Mouse (Mus musculus) heart, adult 2 months (tissue): ENCODE data around the gene Ube2s. TPM values are rescaled to one million over a fixed set of nuclear protein-coding genes. Genes with fewer than 3 reads are reported as not detected.

Experiments used
- DNase-seq, 2 experiments: peaks; one replicate each; pipeline ENCODE4 v3.0.0; 2021
- H3K27ac ChIP-seq: fragments of 200-600 bp; 2 replicates; pipeline ENCODE4 v1.8.1; 2022
- H3K27me3 ChIP-seq: fragments of 200-500 bp; 2 replicates; pipeline ENCODE4 v1.6.1; 2012; ENCODE audit warnings: mild to moderate bottlenecking, low read length, inconsistent platforms, mixed read lengths; ENCODE audit not compliant: control insufficient read depth, insufficient read depth
- H3K36me3 ChIP-seq: fragments of 200-500 bp; 2 replicates; pipeline ENCODE4 v1.6.1; 2012; ENCODE audit warnings: low read length, inconsistent platforms; ENCODE audit not compliant: control insufficient read depth, insufficient read depth
- H3K4me1 ChIP-seq: fragments of 200-500 bp; 2 replicates; pipeline ENCODE4 v1.6.1; 2011; ENCODE audit warnings: low read length; ENCODE audit not compliant: control insufficient read depth, insufficient read depth
- H3K4me3 ChIP-seq: fragments of 200-600 bp; 2 replicates; pipeline ENCODE4 v1.8.1; 2022
- H3K79me2 ChIP-seq: fragments of 200-500 bp; replicated peaks from 2 replicates; pipeline ENCODE4 v1.6.1; 2012; ENCODE audit warnings: mild to moderate bottlenecking, inconsistent platforms, low read length, moderate library complexity, mixed read lengths; ENCODE audit not compliant: control insufficient read depth, insufficient read depth
- H3K9ac ChIP-seq: fragments of 200-500 bp; 2 replicates; pipeline ENCODE4 v1.6.1; 2012; ENCODE audit warnings: low read depth, mild to moderate bottlenecking, control low read depth, inconsistent platforms, low read length, mixed read lengths
- CTCF ChIP-seq: fragments of 200-600 bp; IDR thresholded peaks from 2 replicates; pipeline ENCODE4 v1.8.1; 2022; ENCODE audit warnings: antibody characterized with exemption, mild to moderate bottlenecking, moderate library complexity
- EP300 ChIP-seq: fragments of 200-500 bp; IDR thresholded peaks from 2 replicates; pipeline ENCODE4 v1.6.1; 2011; ENCODE audit warnings: low read depth, low read length, control low read depth; ENCODE audit not compliant: insufficient read depth
- POLR2A ChIP-seq: fragments of 200-500 bp; IDR thresholded peaks from 2 replicates; pipeline ENCODE4 v1.6.1; 2011; ENCODE audit warnings: mild to moderate bottlenecking, low read depth, low read length, control low read depth; ENCODE audit not compliant: insufficient read depth
- whole genome bisulfite sequencing: fragments of 180-500 bp; shearing (Covaris S2); methylation state at CpG from one replicate; pipeline ENCODE4 v1.1.7; 2018; 5-methylcytosine and 5-hydroxymethylcytosine counted together
- intact Hi-C: fragments of 180-260 bp; cut with DNase I; formaldehyde crosslinking; loops from one replicate; pipeline ENCODE4 v1.15.1; 2025
- polyA plus RNA-seq: library from polyadenylated mRNA; depleted of rRNA; stranded (reverse); fragments of >200 nt; gene quantifications from 2 replicates; pipeline ENCODE4 v1.2.3, GENCODE M21; 2012
- total RNA-seq, 2 experiments: library from RNA; stranded (reverse); gene quantifications; 2 replicates each; pipeline ENCODE4 v1.2.3; 2021

The Ube2s gene
- total and polyA plus RNA-seq, 3 experiments: 85.1 to 167 (median 99.1) TPM

DNA sequence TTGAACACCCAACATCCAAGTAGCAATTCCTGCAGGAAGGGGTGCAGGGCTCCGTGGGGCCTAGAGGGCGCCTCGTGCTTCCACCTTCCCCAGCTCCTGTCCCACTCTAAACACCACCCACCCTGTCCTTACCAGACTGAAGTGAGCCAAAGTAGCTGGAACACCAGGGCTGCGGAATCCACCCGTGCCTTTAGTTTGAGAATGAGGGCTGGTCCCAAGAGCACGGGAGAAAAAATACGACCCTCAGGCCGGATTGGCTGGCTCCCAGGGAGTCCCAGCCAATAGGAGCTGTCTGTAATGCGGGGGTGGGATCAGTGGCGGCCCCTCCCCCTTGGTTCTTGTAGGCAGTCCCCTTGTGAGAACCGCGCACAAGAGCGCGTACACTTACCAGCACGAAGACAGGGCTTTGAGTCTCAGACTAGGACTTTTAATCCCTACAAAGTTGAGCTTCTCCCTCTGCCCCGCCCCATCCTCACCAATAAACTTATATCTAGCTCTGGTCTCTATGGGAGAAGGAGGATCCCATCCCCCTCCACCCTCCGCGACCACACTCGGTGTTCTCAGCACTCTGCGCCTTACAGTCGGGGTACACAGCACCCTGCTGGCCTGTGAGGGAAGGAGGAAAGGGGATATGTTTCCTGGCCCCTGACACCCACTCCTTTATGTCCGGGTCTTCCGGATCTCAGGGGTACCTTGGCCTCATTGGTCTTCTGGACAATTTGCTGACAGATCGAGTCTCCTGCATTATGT is 59.4 kb downstream of the Ube2s start, which contains the start of gene Cox6b2:
Gene Cox6b2 (minus strand): TSS at position 274 of the 750 bp plus-strand sequence.
- H3K4me1 ChIP-seq: no peaks in the 10 kb centered on the region
- TF ChIP-seq POLR2A: no peak
- TF ChIP-seq CTCF: no peak
- TF ChIP-seq EP300: no peak
- DNase-seq: peak; percentile 56 to 66
- WGBS: 9% methylated on average over 24 of the region's 24 CpGs
- intact Hi-C loops: no loop called here
- H3K27me3 ChIP-seq: no peaks in the 10 kb centered on the region
- no peak within 1 kb of the TSS for H3K4me3 ChIP-seq
- H3K79me2 ChIP-seq: no peaks in the 10 kb centered on the region
- no peak within 1 kb of the TSS for H3K9ac ChIP-seq
- no peak within 1 kb of the TSS for H3K27ac ChIP-seq
- no peaks in the 10 kb centered on the region for H3K36me3 ChIP-seq

DNA sequence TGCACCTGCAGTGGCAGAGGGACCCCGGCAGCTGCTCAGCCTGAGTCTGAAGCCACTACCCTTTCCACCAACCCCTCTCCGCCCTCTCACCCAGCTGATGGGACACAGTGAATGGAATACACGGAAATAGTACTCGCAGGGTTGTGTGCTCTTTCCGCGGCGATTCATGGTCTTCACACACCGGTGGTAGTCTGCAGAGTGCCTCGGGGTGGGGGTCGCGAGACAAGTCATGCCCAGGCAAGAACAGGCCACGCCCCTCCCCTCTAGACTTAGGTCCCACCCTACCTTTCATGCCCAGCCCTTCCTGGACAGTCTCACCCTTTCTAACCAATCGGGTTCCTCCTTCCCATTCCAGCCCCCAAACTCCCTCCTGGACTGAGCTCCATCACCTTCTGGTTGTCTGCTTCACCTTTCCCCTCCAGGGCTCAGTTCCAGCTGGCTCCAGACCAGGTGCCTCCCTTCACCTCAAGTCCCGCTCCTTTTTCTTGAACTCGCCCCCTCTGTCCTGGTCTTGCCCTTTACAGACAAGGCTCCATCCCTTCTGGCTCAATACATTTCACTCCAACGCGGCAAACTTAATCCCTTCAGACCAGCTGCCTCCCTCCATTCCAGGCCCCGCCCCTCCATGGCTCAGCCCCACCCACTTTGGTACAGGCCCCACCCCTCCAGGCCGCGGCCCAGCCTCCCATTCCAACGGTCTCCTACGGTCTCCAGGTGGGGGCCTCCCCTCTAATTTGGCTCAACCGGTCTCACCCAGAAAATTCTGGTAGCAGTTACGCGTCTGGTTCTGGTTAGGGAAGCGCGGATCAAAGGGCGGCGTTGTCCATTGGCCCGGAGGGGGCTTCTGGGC is 60.2 kb downstream of the Ube2s start:
- no peak for DNase-seq
- Histone ChIP-seq H3K79me2 (no peaks in the 10 kb centered on the region), H3K36me3 (no peaks in the 10 kb centered on the region), H3K9ac (no peak overlapping the region), H3K27ac (no peak overlapping the region), H3K4me3 (no peak overlapping the region), H3K4me1 (no peaks in the 10 kb centered on the region), H3K27me3 (no peaks in the 10 kb centered on the region)
- intact Hi-C loops: no loop called here
- no peak for TF ChIP-seq EP300
- no peak for TF ChIP-seq CTCF
- no peak for TF ChIP-seq POLR2A
- 4% methylated on average over 30 of the region's 30 CpGs for WGBS

DNA sequence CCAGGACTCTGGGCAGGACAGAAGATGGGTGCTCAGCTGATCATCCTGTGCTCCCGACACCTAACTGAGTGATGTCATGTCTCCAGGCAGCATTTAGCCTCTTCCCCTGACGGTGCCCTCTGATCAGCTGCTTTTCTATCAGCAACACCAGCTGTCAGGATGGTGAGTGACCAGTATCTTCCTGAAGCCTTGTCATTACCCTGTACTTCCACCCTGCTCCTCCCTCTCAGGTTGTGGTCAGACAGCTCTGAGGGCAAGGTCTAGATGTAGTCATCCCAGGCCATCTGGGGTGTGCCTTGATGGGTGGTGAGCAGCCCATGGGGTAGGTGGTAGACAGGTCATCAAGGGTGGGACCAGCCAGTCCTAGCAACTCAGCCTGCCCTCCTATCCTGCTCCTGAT is 63.2 kb downstream of the Ube2s start:
- no peak overlapping the region for H3K9ac ChIP-seq
- no peak for TF ChIP-seq CTCF
- TF ChIP-seq EP300: no peak
- no peak for TF ChIP-seq POLR2A
- no peaks in the 10 kb centered on the region for H3K4me1 ChIP-seq
- WGBS: 84% methylated on average over 2 of the region's 2 CpGs
- no peaks in the 10 kb centered on the region for H3K36me3 ChIP-seq
- no peak overlapping the region for H3K4me3 ChIP-seq
- no peaks in the 10 kb centered on the region for H3K79me2 ChIP-seq
- no peak for DNase-seq
- H3K27ac ChIP-seq: no peak overlapping the region
- no peaks in the 10 kb centered on the region for H3K27me3 ChIP-seq
- intact Hi-C loops: no loop called here

DNA sequence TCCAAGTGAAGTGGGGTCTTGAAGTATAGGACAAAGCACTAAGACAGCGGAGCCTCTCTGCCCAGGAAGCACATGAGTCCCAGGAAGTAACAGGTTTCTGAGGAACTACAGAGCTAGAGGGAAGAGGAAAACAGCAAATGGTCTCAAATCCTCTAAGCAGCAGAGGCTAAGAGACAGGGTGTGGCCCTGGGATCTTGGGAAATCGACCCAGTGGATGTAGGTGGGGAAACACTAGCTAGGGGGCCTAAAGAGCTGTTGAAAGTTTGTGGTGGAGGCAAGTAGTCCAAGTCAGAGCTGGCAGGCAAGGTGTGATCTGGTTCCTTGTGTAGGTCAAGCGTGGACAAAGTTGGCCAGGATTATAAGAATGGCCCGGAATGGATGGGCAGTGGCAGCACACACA is 64.1 kb downstream of the Ube2s start:
- WGBS: 69% methylated on average over 4 of the region's 4 CpGs
- Histone ChIP-seq H3K27me3 (no peaks in the 10 kb centered on the region), H3K79me2 (no peaks in the 10 kb centered on the region), H3K36me3 (no peaks in the 10 kb centered on the region), H3K4me3 (no peak overlapping the region), H3K4me1 (no peaks in the 10 kb centered on the region), H3K27ac (no peak overlapping the region), H3K9ac (no peak overlapping the region)
- TF ChIP-seq CTCF (no peak), POLR2A (no peak), EP300 (no peak)
- intact Hi-C loops: no loop called here
- no peak for DNase-seq

DNA sequence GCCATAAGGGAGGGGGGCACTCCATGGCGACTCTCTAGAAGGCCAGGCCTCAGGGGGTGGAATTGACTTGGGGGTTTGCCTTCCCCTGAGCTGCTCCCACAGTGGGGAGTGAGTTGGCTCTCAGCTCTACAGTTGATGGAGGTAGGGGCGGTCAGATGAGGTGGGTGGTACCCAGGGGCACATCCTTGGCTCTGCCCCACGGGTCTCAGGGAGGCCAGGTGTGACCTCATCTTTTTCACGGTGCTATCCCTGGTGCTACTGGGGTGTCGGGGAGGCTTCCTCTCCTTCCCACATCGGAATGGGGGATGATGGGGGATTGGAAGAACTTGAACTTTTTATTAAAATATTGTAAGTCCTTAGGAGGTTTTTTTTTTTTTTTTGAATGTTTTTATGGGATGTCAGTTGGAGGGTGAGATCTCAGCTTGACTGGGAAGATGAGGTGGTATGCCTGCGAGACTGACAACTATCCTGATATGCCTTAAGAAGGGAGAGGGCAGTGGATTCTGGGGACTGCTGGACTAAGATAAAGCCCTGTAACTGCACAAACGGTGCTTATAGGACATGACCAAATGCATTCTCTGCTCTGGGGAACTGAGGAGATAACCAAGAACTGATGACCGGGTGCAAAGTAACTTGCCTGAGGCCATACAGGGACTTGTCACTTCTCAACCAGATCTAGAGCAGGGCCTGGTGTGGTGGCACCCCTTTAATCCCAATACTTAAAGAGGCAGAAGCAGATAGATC is 65.1 kb downstream of the Ube2s start:
- Histone ChIP-seq H3K27me3 (no peaks in the 10 kb centered on the region), H3K4me3 (no peak overlapping the region), H3K9ac (no peak overlapping the region), H3K79me2 (no peaks in the 10 kb centered on the region), H3K36me3 (no peaks in the 10 kb centered on the region), H3K27ac (no peak overlapping the region), H3K4me1 (no peaks in the 10 kb centered on the region)
- WGBS: 67% methylated on average over 9 of the region's 9 CpGs
- DNase-seq: no peak
- intact Hi-C loops: no loop called here
- TF ChIP-seq POLR2A (no peak), CTCF (no peak), EP300 (no peak)
